Mouse (Mus musculus): ENCODE data around the gene Rnps1. TPM values are rescaled to one million over a fixed set of nuclear protein-coding genes. Genes with fewer than 3 reads are reported as not detected.
"Not testable (repeated sequence)": the region's sequence is repeated elsewhere in the genome, so short reads cannot be mapped to it uniquely, and the experiment has no call there.

Rnps1 gene
- polyA plus RNA-seq, 1 experiment from 2014 or later, result 312 TPM

GRCm38 (mm10) chr17:24455523-24456206 is 41.3 kb downstream of the Rnps1 start:
- H3K27me3 ChIP-seq (ENCODE audit: control insufficient read depth, insufficient read depth, low read length); H3K9ac ChIP-seq (ENCODE audit: low read depth, low read length); H3K36me3 ChIP-seq (ENCODE audit: control insufficient read depth, insufficient read depth, low read length); H3K4me1 ChIP-seq (ENCODE audit: control insufficient read depth, insufficient read depth, low read length); H3K9me3 ChIP-seq (ENCODE audit: control insufficient read depth, low read length): not testable (repeated sequence)
- H3K4me3 ChIP-seq (ENCODE audit: low read length), result peak overlapping the region; percentile 73
- peak overlapping the region; percentile 67; the same call in 1 of the 2 replicates for H3K4me2 ChIP-seq (replicated peaks; ENCODE audit: low read depth, low read length)
- H3K27ac ChIP-seq (ENCODE audit: low read depth, low read length), result peak overlapping the region; percentile 26; the same call in 1 of the 2 replicates
- 45% methylated on average over 10 of the region's 10 CpGs for WGBS
- peak; percentile 13 for ATAC-seq (ENCODE audit: low FRiP score, low TSS enrichment)

- WGBS, result 65% methylated on average over 2 of the region's 2 CpGs
- Histone ChIP-seq H3K4me3 (ENCODE audit: low read length) (no peak overlapping the region), H3K27me3 (ENCODE audit: control insufficient read depth, insufficient read depth, low read length) (no peaks in the 10 kb centered on the region), H3K9me3 (ENCODE audit: control insufficient read depth, low read length) (no peaks in the 10 kb centered on the region), H3K9ac (ENCODE audit: low read depth, low read length) (no peak overlapping the region), H3K36me3 (ENCODE audit: control insufficient read depth, insufficient read depth, low read length) (no peaks in the 10 kb centered on the region), H3K4me1 (ENCODE audit: control insufficient read depth, insufficient read depth, low read length) (no peaks in the 10 kb centered on the region), H3K27ac (ENCODE audit: low read depth, low read length) (no peak overlapping the region), H3K4me2 (replicated peaks; ENCODE audit: low read depth, low read length) (no peak overlapping the region)
- no peak for ATAC-seq (ENCODE audit: low FRiP score, low TSS enrichment)
Measured at GRCm38 (mm10) chr17:24461580-24461979, 47.2 kb downstream of the Rnps1 start.

- Histone ChIP-seq H3K4me1 (ENCODE audit: control insufficient read depth, insufficient read depth, low read length) (no peaks in the 10 kb centered on the region), H3K36me3 (ENCODE audit: control insufficient read depth, insufficient read depth, low read length) (no peaks in the 10 kb centered on the region), H3K4me2 (replicated peaks; ENCODE audit: low read depth, low read length) (no peak overlapping the region), H3K4me3 (ENCODE audit: low read length) (no peak overlapping the region), H3K27ac (ENCODE audit: low read depth, low read length) (no peak overlapping the region), H3K9me3 (ENCODE audit: control insufficient read depth, low read length) (no peaks in the 10 kb centered on the region), H3K9ac (ENCODE audit: low read depth, low read length) (no peak overlapping the region), H3K27me3 (ENCODE audit: control insufficient read depth, insufficient read depth, low read length) (no peaks in the 10 kb centered on the region)
- ATAC-seq (ENCODE audit: low FRiP score, low TSS enrichment), result no peak
- 63% methylated on average over 1 of the region's 1 CpGs for WGBS
Measured at GRCm38 (mm10) chr17:24462932-24463331, 48.6 kb downstream of the Rnps1 start.

- Histone ChIP-seq H3K36me3 (ENCODE audit: control insufficient read depth, insufficient read depth, low read length) (no peaks in the 10 kb centered on the region), H3K4me1 (ENCODE audit: control insufficient read depth, insufficient read depth, low read length) (no peaks in the 10 kb centered on the region), H3K27ac (ENCODE audit: low read depth, low read length) (no peak overlapping the region), H3K9ac (ENCODE audit: low read depth, low read length) (no peak overlapping the region), H3K4me3 (ENCODE audit: low read length) (no peak overlapping the region), H3K9me3 (ENCODE audit: control insufficient read depth, low read length) (no peaks in the 10 kb centered on the region), H3K4me2 (replicated peaks; ENCODE audit: low read depth, low read length) (no peak overlapping the region), H3K27me3 (ENCODE audit: control insufficient read depth, insufficient read depth, low read length) (no peaks in the 10 kb centered on the region)
- WGBS, result 58% methylated on average over 6 of the region's 6 CpGs
- 0 out of 2 replicates have a peak, but pooled peaks have one; percentile 24 for ATAC-seq (ENCODE audit: low FRiP score, low TSS enrichment)
Measured at GRCm38 (mm10) chr17:24463374-24464133, 49.2 kb downstream of the Rnps1 start.

- peaks cover 27% of the 10 kb centered on the region for H3K4me1 ChIP-seq (ENCODE audit: control insufficient read depth, insufficient read depth, low read length)
- H3K27me3 ChIP-seq (ENCODE audit: control insufficient read depth, insufficient read depth, low read length), result no peaks in the 10 kb centered on the region
- no peak overlapping the region for H3K27ac ChIP-seq (ENCODE audit: low read depth, low read length)
- H3K36me3 ChIP-seq (ENCODE audit: control insufficient read depth, insufficient read depth, low read length), result peaks cover 2% of the 10 kb centered on the region
- H3K4me2 ChIP-seq (replicated peaks; ENCODE audit: low read depth, low read length), result no peak overlapping the region
- H3K4me3 ChIP-seq (ENCODE audit: low read length), result no peak overlapping the region
- H3K9me3 ChIP-seq (ENCODE audit: control insufficient read depth, low read length), result no peaks in the 10 kb centered on the region
- 90% methylated on average over 5 of the region's 5 CpGs for WGBS
- ATAC-seq (ENCODE audit: low FRiP score, low TSS enrichment), result no peak
- H3K9ac ChIP-seq (ENCODE audit: low read depth, low read length), result no peak overlapping the region
Measured at GRCm38 (mm10) chr17:24468636-24469246, 54.4 kb downstream of the Rnps1 start.

GRCm38 (mm10) chr17:24469336-24469909 is 55.1 kb downstream of the Rnps1 start:
- WGBS, result 14% methylated on average over 7 of the region's 7 CpGs
- H3K27ac ChIP-seq (ENCODE audit: low read depth, low read length), result peak overlapping the region; percentile 60; the same call in 1 of the 2 replicates
- peak overlapping the region; percentile 81 for H3K9ac ChIP-seq (ENCODE audit: low read depth, low read length)

GRCm38 (mm10) chr17:24469910-24470602 is 55.7 kb downstream of the Rnps1 start, which contains the start of the genes E4f1 and Pgp:
E4f1 (minus strand) TSS chr17:24470313.
Pgp (plus strand) TSS chr17:24470392.
- peaks cover 35% of the 10 kb centered on the region for H3K4me1 ChIP-seq (ENCODE audit: control insufficient read depth, insufficient read depth, low read length)
- H3K27me3 ChIP-seq (ENCODE audit: control insufficient read depth, insufficient read depth, low read length), result no peaks in the 10 kb centered on the region
- H3K9ac ChIP-seq (ENCODE audit: low read depth, low read length), result peak within 1 kb of the TSS; percentile 81
- peaks cover 15% of the 10 kb centered on the region for H3K36me3 ChIP-seq (ENCODE audit: control insufficient read depth, insufficient read depth, low read length)
- peak within 1 kb of the TSS; percentile 73; the same call in 1 of the 2 replicates for H3K27ac ChIP-seq (ENCODE audit: low read depth, low read length)
- H3K9me3 ChIP-seq (ENCODE audit: control insufficient read depth, low read length), result no peaks in the 10 kb centered on the region
- ATAC-seq (ENCODE audit: low FRiP score, low TSS enrichment), result peak; percentile 96
- H3K4me2 ChIP-seq (replicated peaks; ENCODE audit: low read depth, low read length), result peak within 1 kb of the TSS; percentile 98
- H3K4me3 ChIP-seq (ENCODE audit: low read length), result peak within 1 kb of the TSS; percentile 86
- whole genome bisulfite sequencing, result under 1% methylated on average over 49 of the region's 75 CpGs

More at GRCm38 (mm10) chr17:24469336-24469909, 55.1 kb downstream of the Rnps1 start:
- Histone ChIP-seq H3K36me3 (ENCODE audit: control insufficient read depth, insufficient read depth, low read length) (peaks cover 9% of the 10 kb centered on the region), H3K4me3 (ENCODE audit: low read length) (peak overlapping the region; percentile 86), H3K4me2 (replicated peaks; ENCODE audit: low read depth, low read length) (peak overlapping the region; percentile 98), H3K27me3 (ENCODE audit: control insufficient read depth, insufficient read depth, low read length) (no peaks in the 10 kb centered on the region), H3K4me1 (ENCODE audit: control insufficient read depth, insufficient read depth, low read length) (peaks cover 34% of the 10 kb centered on the region), H3K9me3 (ENCODE audit: control insufficient read depth, low read length) (no peaks in the 10 kb centered on the region)
- ATAC-seq (ENCODE audit: low FRiP score, low TSS enrichment), result no peak
